Mouse (Mus musculus) heart, postnatal 0 days (tissue): ENCODE results near the gene Ecd. TPM values are rescaled to one million over a fixed set of nuclear protein-coding genes. Genes with fewer than 3 reads are reported as not detected.

Experiments
- ATAC-seq: fragments of 200-750 bp; cut with Nextera tagmentation; 2 replicates; pipeline ENCODE4 v1.8.0; 2017; ENCODE audit warnings: low read depth, moderate number of reproducible peaks, moderate library complexity; ENCODE audit not compliant: insufficient read depth
- DNase-seq: peaks from one replicate; pipeline ENCODE4 v3.0.0-alpha.2; 2016; ENCODE audit warnings: low spot score
- H3K27ac ChIP-seq: fragments of 300-500 bp; sonication (generic); 2 replicates; pipeline ENCODE4 v1.5.1; 2014; ENCODE audit warnings: low read depth, mild to moderate bottlenecking
- H3K27me3 ChIP-seq: fragments of 300-500 bp; sonication (generic); 2 replicates; pipeline ENCODE4 v1.6.1; 2014; ENCODE audit warnings: low read length, mixed read lengths; ENCODE audit not compliant: control insufficient read depth, insufficient read depth
- H3K36me3 ChIP-seq: fragments of 300-500 bp; sonication (generic); replicated peaks from 2 replicates; pipeline ENCODE4 v1.6.1; 2014; ENCODE audit warnings: low read length, mixed read lengths; ENCODE audit not compliant: control insufficient read depth, insufficient read depth
- H3K4me1 ChIP-seq: fragments of 300-500 bp; sonication (generic); 2 replicates; pipeline ENCODE4 v1.6.1; 2014; ENCODE audit warnings: antibody characterized with exemption; ENCODE audit not compliant: control insufficient read depth, insufficient read depth
- H3K4me2 ChIP-seq: fragments of 300-500 bp; sonication (generic); 2 replicates; pipeline ENCODE4 v1.6.1; 2014; ENCODE audit warnings: low read depth, mild to moderate bottlenecking, low read length, moderate library complexity
- H3K4me3 ChIP-seq: fragments of 300-500 bp; sonication (generic); 2 replicates; pipeline ENCODE4 v1.5.1; 2014; ENCODE audit warnings: low read depth, low read length
- H3K9ac ChIP-seq: fragments of 300-500 bp; sonication (generic); replicated peaks from 2 replicates; pipeline ENCODE4 v1.6.1; 2014; ENCODE audit warnings: low read depth, low read length, mixed read lengths
- H3K9me3 ChIP-seq: fragments of 300-500 bp; sonication (generic); replicated peaks from 2 replicates; pipeline ENCODE4 v1.6.1; 2016; ENCODE audit warnings: low read length; ENCODE audit not compliant: control insufficient read depth
- CTCF ChIP-seq: IDR thresholded peaks from 2 replicates; pipeline ENCODE4 v1.5.1; 2016; ENCODE audit warnings: antibody characterized with exemption, control low read depth, low read depth
- EP300 ChIP-seq: IDR thresholded peaks from 2 replicates; pipeline ENCODE4 v1.6.1; 2016; ENCODE audit warnings: antibody characterized with exemption, low read depth
- WGBS: fragments of 180-500 bp; shearing (Covaris S2); extraction: QIAGEN DNeasy Blood & Tissue Kit; methylation state at CpG from one replicate; pipeline ENCODE4 v1.1.7; 2014; 5-methylcytosine and 5-hydroxymethylcytosine counted together
- polyA plus RNA-seq: library from polyadenylated mRNA; unstranded; fragments of >200 nt; fragmentation: Nextera tagmentation; extraction: Ambion mirVana; gene quantifications from 2 replicates; pipeline ENCODE4 v1.2.1, GENCODE M21; 2015
- total RNA-seq: library from RNA; depleted of rRNA; stranded (reverse); fragments of >200 nt; gene quantifications from 2 replicates; pipeline ENCODE4 v1.2.3, GENCODE M21; 2014; ENCODE audit warnings: low replicate concordance; rRNA removed

Ecd gene
- total RNA-seq (19.1 and 38.5 TPM in 2 replicates), polyA plus RNA-seq (23.2 and 24.3 TPM in 2 replicates)

DNA sequence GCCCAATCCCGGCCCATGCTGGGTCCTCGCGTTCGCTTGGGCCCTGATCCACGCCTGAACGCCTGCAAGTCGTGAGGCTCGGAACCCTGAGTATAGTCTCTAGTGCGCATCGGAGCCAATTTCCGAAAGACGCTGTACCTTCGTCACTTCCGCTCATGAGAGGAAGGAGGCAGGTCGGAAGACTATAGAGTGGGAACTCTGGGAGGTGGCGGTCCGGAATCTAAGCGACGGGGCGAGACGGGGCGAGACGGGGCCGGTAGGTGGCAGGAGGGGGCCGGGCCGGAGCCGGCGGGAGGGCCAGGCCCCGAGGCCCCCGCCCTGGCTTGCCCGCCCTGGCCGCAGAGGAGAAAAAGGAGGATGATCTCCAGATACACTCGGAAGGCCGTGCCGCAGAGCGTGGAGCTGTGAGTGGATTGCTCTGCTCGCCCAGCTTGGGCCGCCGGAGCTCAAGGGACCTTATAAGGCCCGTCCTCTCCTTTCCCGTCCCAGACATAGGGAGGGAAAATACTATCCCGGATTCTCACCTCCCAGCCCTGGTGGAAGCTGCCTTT is at the start of gene Ecd, which contains the start of gene Fam149b:
Gene Ecd, minus strand, starts transcription at position 131 of the 551 bp plus-strand sequence.
Gene Fam149b, plus strand, starts transcription at position 172 of the 551 bp plus-strand sequence.
- H3K4me2 ChIP-seq: peak within 1 kb of the TSS; percentile 86
- H3K36me3 ChIP-seq: peaks cover 26% of the 10 kb centered on the region
- TF ChIP-seq CTCF (peak; percentile 42), EP300 (peak; percentile 13; the same call in 1 of the 2 replicates)
- peak within 1 kb of the TSS; percentile 88 for H3K4me3 ChIP-seq
- DNase-seq (peak; percentile 96), ATAC-seq (peak; percentile 98)
- no peaks in the 10 kb centered on the region for H3K9me3 ChIP-seq
- under 1% methylated on average over 42 of the region's 42 CpGs for WGBS
- H3K27me3 ChIP-seq: no peaks in the 10 kb centered on the region
- peaks cover 14% of the 10 kb centered on the region for H3K4me1 ChIP-seq
- peak within 1 kb of the TSS; percentile 93 for H3K9ac ChIP-seq
- peak within 1 kb of the TSS; percentile 97 for H3K27ac ChIP-seq

DNA sequence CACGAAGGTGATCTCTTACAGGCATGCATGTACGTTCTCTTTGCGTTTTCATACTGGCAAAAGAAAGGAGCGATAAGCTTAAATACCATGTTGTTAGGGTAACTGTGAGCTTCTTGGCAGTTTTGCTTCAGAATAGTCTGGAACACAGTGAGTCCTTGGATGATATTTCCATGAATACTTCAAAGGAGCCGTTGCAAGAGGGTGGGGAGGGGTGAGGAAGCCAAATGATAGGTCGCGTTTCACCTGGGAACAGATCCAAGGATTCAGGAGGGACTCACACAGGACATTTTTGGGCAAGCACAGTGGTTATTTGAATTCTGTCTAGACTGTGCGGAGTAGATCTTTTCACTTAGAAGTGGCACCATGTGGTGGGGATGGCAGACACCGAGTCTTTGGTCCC is 49.3 kb upstream of the Ecd start:
- no peak overlapping the region for H3K27ac ChIP-seq

DNA sequence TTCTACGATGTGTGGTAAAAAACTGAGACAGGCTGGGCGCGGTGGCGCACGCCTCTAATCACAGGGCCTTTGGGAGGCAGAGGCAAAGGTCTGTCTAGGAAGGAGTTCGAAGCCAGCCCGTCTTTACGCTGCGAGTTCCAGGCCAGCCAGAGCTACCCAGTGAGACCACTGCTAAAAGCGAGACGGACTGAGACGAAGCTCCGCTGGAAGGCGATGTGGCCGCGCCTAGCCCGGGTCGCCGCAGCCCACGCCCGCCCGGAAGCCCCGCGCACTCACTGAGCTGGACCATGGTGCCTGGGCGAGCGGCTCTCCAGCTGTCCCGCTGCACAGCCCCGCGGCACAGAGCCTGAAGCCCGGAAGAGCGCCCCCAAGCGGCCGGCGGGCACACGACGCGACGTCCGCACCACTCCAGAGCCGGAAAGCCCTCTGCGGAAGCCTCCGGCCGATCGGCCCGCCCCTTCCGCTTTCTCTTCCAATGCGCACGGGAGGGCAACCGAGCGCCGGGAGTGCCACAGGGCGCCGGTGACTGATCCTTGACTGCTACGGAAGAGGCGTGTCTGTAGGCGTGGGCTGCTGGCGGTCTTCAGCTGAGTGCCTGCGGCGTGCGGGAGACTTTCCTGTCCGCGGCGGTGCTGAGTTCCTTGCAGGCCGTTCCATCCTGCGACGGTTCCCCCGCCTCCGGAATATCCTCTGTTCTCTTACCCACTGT is 45.4 kb upstream of the Ecd start, which contains the start of gene Mrps16:
Gene Mrps16, minus strand, starts transcription at position 430 of the 709 bp plus-strand sequence.
- WGBS: under 1% methylated on average over 65 of the region's 68 CpGs
- TF ChIP-seq EP300: peak; percentile 48; the same call in 1 of the 2 replicates
- TF ChIP-seq CTCF: peak; percentile 90

More for the DNA sequence above, 49.3 kb upstream of the Ecd start:
- no peaks in the 10 kb centered on the region for H3K27me3 ChIP-seq
- 0 out of 2 replicates have a peak, but pooled peaks cover 4% of the 10 kb centered on the region for H3K4me1 ChIP-seq
- no peak overlapping the region for H3K4me3 ChIP-seq
- no peak for ATAC-seq
- no peak overlapping the region for H3K9ac ChIP-seq
- no peaks in the 10 kb centered on the region for H3K36me3 ChIP-seq
- DNase-seq: no peak
- no peak for TF ChIP-seq CTCF
- no peak for TF ChIP-seq EP300
- WGBS: 70% methylated on average over 9 of the region's 9 CpGs
- no peaks in the 10 kb centered on the region for H3K9me3 ChIP-seq
- no peak overlapping the region for H3K4me2 ChIP-seq

DNA sequence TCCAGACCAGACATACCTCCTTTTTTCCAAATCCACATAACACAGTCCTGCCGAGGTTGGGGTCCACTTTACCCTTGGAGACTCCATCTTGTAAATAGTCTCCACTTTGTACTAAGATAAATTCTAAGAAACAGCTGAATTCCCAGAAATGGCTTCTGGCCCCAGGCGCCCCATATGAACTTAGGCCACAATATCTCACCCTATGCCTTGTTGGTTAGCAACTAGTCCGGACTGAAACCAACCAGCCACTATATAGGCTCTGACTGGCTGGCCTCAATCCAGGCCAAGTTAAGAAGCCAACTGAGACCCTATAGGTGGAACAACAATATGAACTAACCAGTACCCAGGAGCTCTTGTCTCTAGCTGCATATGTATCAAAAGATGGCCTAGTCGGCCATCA is 44.4 kb upstream of the Ecd start:
- Histone ChIP-seq H3K4me1 (peaks cover 19% of the 10 kb centered on the region), H3K9me3 (no peaks in the 10 kb centered on the region), H3K4me2 (peak overlapping the region; percentile 54; the same call in 1 of the 2 replicates), H3K4me3 (no peak overlapping the region), H3K36me3 (peaks cover 13% of the 10 kb centered on the region; the same call in 1 of the 2 replicates), H3K27me3 (no peaks in the 10 kb centered on the region), H3K27ac (no peak overlapping the region), H3K9ac (no peak overlapping the region)
- 81% methylated on average over 3 of the region's 4 CpGs for whole genome bisulfite sequencing
- DNase-seq (no peak), ATAC-seq (no peak)
- no peak for TF ChIP-seq CTCF
- no peak for TF ChIP-seq EP300

More for the DNA sequence above, 45.4 kb upstream of the Ecd start, which contains the start of gene Mrps16:
- Histone ChIP-seq H3K9me3 (no peaks in the 10 kb centered on the region), H3K4me1 (peaks cover 9% of the 10 kb centered on the region), H3K4me3 (peak within 1 kb of the TSS; percentile 74), H3K9ac (peak within 1 kb of the TSS; percentile 84), H3K27me3 (no peaks in the 10 kb centered on the region), H3K36me3 (peaks cover 13% of the 10 kb centered on the region; the same call in 1 of the 2 replicates), H3K4me2 (peak within 1 kb of the TSS; percentile 54), H3K27ac (peak within 1 kb of the TSS; percentile 94)
- DNase-seq (peak; percentile 99), ATAC-seq (peak; percentile 94)

DNA sequence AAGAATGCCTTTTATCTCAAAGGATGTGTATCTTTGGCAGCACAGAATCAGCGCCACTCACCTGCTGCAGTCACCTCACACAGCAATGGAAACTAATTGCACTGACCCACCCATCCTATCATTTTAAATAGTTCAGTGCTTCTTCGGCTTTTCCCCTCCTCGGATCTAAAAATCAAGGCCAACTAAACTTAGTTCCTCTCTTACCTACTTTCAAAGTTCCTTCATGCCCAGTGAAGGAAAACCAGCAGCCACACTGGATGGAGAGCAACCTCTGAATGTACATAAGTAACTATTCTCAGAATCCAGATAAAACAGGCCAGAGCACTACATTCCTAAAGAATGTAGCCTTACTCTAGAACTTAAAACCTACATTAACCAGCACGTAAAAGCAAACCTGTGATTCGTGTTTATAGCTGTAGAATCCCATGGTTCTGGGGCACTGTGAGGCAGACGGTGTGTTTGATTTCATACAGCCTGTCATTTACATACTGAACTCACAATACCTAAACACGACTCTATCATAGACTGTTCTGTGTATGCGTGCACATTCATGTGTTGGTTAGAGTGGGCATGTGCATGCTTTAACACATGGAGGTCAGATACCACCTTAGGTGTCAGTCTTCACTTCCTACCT is 41.6 kb upstream of the Ecd start:
- H3K4me1 ChIP-seq: peaks cover 26% of the 10 kb centered on the region
- DNase-seq (no peak), ATAC-seq (no peak)
- H3K36me3 ChIP-seq: peaks cover 22% of the 10 kb centered on the region
- H3K4me2 ChIP-seq: peak overlapping the region; percentile 95
- H3K27me3 ChIP-seq: no peaks in the 10 kb centered on the region
- WGBS: 85% methylated on average over 8 of the region's 8 CpGs
- no peaks in the 10 kb centered on the region for H3K9me3 ChIP-seq
- TF ChIP-seq CTCF (no peak), EP300 (no peak)
- H3K9ac ChIP-seq: peak overlapping the region; percentile 53; the same call in 1 of the 2 replicates
- H3K4me3 ChIP-seq: peak overlapping the region; percentile 67
- H3K27ac ChIP-seq: peak overlapping the region; percentile 76
